Mouse (Mus musculus): ENCODE measurements around the gene Bpgm. TPM values are rescaled to one million over a fixed set of nuclear protein-coding genes. Genes with fewer than 3 reads are reported as not detected.

Bpgm gene
- polyA plus RNA-seq, 1 experiment from 2014 or later: 48.7 TPM

- no peak overlapping the region for H3K4me3 ChIP-seq (ENCODE audit: low read depth, low read length)
- ATAC-seq (ENCODE audit: low read depth) (no peak), DNase-seq (ENCODE audit: low spot score) (no peak)
- no peak overlapping the region for H3K4me2 ChIP-seq (ENCODE audit: low read depth, low read length)
- no peaks in the 10 kb centered on the region for H3K36me3 ChIP-seq (ENCODE audit: control insufficient read depth, insufficient read depth, low read length)
- no peak overlapping the region for H3K9ac ChIP-seq (ENCODE audit: low read depth, low read length)
- no peaks in the 10 kb centered on the region for H3K27me3 ChIP-seq (replicated peaks; ENCODE audit: control insufficient read depth, insufficient read depth, low read length)
- no peak overlapping the region for H3K27ac ChIP-seq (replicated peaks; ENCODE audit: low read depth, low read length)
- 48% methylated on average over 4 of the region's 4 CpGs for WGBS
- H3K9me3 ChIP-seq (ENCODE audit: control insufficient read depth, low read length): no peaks in the 10 kb centered on the region
- H3K4me1 ChIP-seq (ENCODE audit: control insufficient read depth, insufficient read depth, low read length): no peaks in the 10 kb centered on the region
These were observed 15.4 kb upstream of the Bpgm start for GRCm38 (mm10) chr6:34460651-34461050.

- H3K27me3 ChIP-seq (replicated peaks; ENCODE audit: control insufficient read depth, insufficient read depth, low read length): no peaks in the 10 kb centered on the region
- DNase-seq (ENCODE audit: low spot score) (no peak), ATAC-seq (ENCODE audit: low read depth) (no peak)
- no peak overlapping the region for H3K27ac ChIP-seq (replicated peaks; ENCODE audit: low read depth, low read length)
- WGBS: 69% methylated on average over 4 of the region's 4 CpGs
- no peaks in the 10 kb centered on the region for H3K4me1 ChIP-seq (ENCODE audit: control insufficient read depth, insufficient read depth, low read length)
- H3K4me2 ChIP-seq (ENCODE audit: low read depth, low read length): no peak overlapping the region
- no peak overlapping the region for H3K4me3 ChIP-seq (ENCODE audit: low read depth, low read length)
- no peak overlapping the region for H3K9ac ChIP-seq (ENCODE audit: low read depth, low read length)
- H3K9me3 ChIP-seq (ENCODE audit: control insufficient read depth, low read length): no peaks in the 10 kb centered on the region
- H3K36me3 ChIP-seq (ENCODE audit: control insufficient read depth, insufficient read depth, low read length): no peaks in the 10 kb centered on the region
These were observed 12.4 kb upstream of the Bpgm start for GRCm38 (mm10) chr6:34463582-34463981.

GRCm38 (mm10) chr6:34471434-34472110 is 4.4 kb upstream of the Bpgm start:
- Histone ChIP-seq H3K27me3 (replicated peaks; ENCODE audit: control insufficient read depth, insufficient read depth, low read length) (no peaks in the 10 kb centered on the region), H3K4me1 (ENCODE audit: control insufficient read depth, insufficient read depth, low read length) (peaks cover 3% of the 10 kb centered on the region), H3K4me3 (ENCODE audit: low read depth, low read length) (no peak overlapping the region), H3K27ac (replicated peaks; ENCODE audit: low read depth, low read length) (no peak overlapping the region), H3K9ac (ENCODE audit: low read depth, low read length) (no peak overlapping the region), H3K4me2 (ENCODE audit: low read depth, low read length) (no peak overlapping the region), H3K36me3 (ENCODE audit: control insufficient read depth, insufficient read depth, low read length) (no peaks in the 10 kb centered on the region), H3K9me3 (ENCODE audit: control insufficient read depth, low read length) (no peaks in the 10 kb centered on the region)
- ATAC-seq (ENCODE audit: low read depth) (no peak), DNase-seq (ENCODE audit: low spot score) (peak; percentile 48)
- WGBS: 66% methylated on average over 12 of the region's 12 CpGs

DNA sequence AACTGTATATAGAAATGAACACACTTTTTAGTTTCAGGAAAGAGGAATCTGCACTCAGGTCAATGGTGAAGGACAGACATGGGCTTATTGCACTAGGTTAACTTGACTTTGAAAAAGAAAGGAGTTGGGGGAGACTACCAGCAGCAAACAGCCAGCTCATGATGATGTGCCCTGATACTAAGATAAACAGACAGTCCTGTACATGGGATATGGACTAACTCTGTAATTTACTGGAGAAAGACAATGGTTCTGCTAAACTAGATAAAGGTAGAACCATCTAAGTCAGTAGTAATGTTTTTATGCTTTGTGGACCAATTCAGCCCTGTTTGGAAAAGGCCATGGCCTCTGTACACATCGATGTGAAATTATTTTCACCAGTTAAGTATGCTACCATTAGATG is 2.7 kb upstream of the Bpgm start:
- no peaks in the 10 kb centered on the region for H3K9me3 ChIP-seq (ENCODE audit: control insufficient read depth, low read length)
- DNase-seq (ENCODE audit: low spot score): no peak
- H3K4me1 ChIP-seq (ENCODE audit: control insufficient read depth, insufficient read depth, low read length): peaks cover 12% of the 10 kb centered on the region
- ATAC-seq (ENCODE audit: low read depth): no peak
- no peak overlapping the region for H3K27ac ChIP-seq (replicated peaks; ENCODE audit: low read depth, low read length)
- WGBS: 79% methylated on average over 1 of the region's 1 CpGs
- H3K27me3 ChIP-seq (replicated peaks; ENCODE audit: control insufficient read depth, insufficient read depth, low read length): no peaks in the 10 kb centered on the region
- no peaks in the 10 kb centered on the region for H3K36me3 ChIP-seq (ENCODE audit: control insufficient read depth, insufficient read depth, low read length)
- no peak overlapping the region for H3K4me3 ChIP-seq (ENCODE audit: low read depth, low read length)
- H3K9ac ChIP-seq (ENCODE audit: low read depth, low read length): no peak overlapping the region
- H3K4me2 ChIP-seq (ENCODE audit: low read depth, low read length): no peak overlapping the region

DNA sequence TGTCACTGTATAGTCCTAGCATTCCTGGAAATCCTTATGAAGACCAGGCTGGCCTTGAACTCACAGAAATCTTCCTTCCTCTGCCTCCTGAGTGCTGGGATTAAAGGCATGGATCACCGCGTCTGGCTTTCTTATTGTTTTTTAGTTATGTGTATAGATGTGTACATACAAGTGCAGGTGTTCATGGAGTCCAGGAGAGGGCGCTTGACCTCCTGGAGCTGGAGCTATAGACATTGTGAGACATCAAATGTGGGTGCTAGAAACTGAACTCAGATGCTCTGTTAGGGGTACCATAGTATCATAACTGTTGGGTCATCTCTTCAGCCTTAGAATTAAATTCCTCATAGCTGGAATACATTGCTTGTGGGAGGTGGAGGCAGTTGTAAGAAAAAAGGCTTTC is 2.0 kb upstream of the Bpgm start:
- WGBS: 60% methylated on average over 3 of the region's 3 CpGs
- no peak overlapping the region for H3K4me3 ChIP-seq (ENCODE audit: low read depth, low read length)
- H3K27me3 ChIP-seq (replicated peaks; ENCODE audit: control insufficient read depth, insufficient read depth, low read length): no peaks in the 10 kb centered on the region
- peaks cover 19% of the 10 kb centered on the region for H3K4me1 ChIP-seq (ENCODE audit: control insufficient read depth, insufficient read depth, low read length)
- ATAC-seq (ENCODE audit: low read depth) (no peak), DNase-seq (ENCODE audit: low spot score) (no peak)
- no peak overlapping the region for H3K9ac ChIP-seq (ENCODE audit: low read depth, low read length)
- H3K9me3 ChIP-seq (ENCODE audit: control insufficient read depth, low read length): no peaks in the 10 kb centered on the region
- H3K36me3 ChIP-seq (ENCODE audit: control insufficient read depth, insufficient read depth, low read length): no peaks in the 10 kb centered on the region
- no peak overlapping the region for H3K4me2 ChIP-seq (ENCODE audit: low read depth, low read length)
- no peak overlapping the region for H3K27ac ChIP-seq (replicated peaks; ENCODE audit: low read depth, low read length)

DNA sequence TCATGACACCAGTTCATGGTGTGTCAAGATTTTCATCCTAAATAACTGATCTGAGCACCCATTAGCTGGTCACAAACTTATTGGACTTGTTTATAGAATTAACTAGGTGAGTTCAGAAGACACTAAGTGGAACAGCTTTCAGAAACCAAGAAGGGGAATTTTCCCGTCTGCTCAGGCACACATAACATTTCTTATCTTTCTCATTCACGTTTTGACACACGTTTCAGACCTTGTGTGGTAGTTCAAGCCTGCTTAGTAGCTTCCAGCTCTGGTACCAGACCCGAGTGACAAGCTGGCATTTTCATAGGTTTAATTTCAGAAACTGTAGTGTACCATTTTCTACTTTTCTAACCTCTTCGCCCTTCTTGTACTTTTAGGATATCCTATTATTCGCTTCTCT is 616 bp upstream of the Bpgm start:
- H3K9me3 ChIP-seq (ENCODE audit: control insufficient read depth, low read length): no peaks in the 10 kb centered on the region
- H3K27me3 ChIP-seq (replicated peaks; ENCODE audit: control insufficient read depth, insufficient read depth, low read length): no peaks in the 10 kb centered on the region
- ATAC-seq (ENCODE audit: low read depth) (no peak), DNase-seq (ENCODE audit: low spot score) (no peak)
- peak overlapping the region; percentile 69 for H3K27ac ChIP-seq (replicated peaks; ENCODE audit: low read depth, low read length)
- no peaks in the 10 kb centered on the region for H3K36me3 ChIP-seq (ENCODE audit: control insufficient read depth, insufficient read depth, low read length)
- peak overlapping the region; percentile 55 for H3K4me3 ChIP-seq (ENCODE audit: low read depth, low read length)
- peak overlapping the region; percentile 67 for H3K9ac ChIP-seq (ENCODE audit: low read depth, low read length)
- H3K4me1 ChIP-seq (ENCODE audit: control insufficient read depth, insufficient read depth, low read length): peaks cover 30% of the 10 kb centered on the region
- H3K4me2 ChIP-seq (ENCODE audit: low read depth, low read length): peak overlapping the region; percentile 56
- 19% methylated on average over 6 of the region's 6 CpGs for WGBS

DNA sequence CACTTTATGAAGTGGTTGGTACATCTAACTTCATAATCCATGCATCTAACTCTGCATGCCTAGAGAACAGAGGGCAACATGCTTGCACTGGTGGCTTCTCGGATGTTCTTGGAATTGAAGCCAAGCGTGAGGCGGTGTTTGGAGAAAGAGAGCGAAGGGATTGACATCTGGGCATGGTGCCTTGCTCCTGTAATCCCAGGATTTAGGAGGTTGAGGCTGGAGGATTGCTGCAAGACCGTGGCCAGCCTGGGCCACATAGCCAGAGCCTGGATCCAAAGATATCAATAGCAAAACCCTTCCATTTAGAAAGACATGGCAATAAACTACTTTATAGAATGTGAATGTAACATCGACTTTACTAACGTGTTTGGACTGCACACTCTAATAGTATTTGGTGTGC is 2.0 kb downstream of the Bpgm start:
- Histone ChIP-seq H3K4me3 (ENCODE audit: low read depth, low read length) (no peak overlapping the region), H3K27me3 (replicated peaks; ENCODE audit: control insufficient read depth, insufficient read depth, low read length) (no peaks in the 10 kb centered on the region), H3K36me3 (ENCODE audit: control insufficient read depth, insufficient read depth, low read length) (no peaks in the 10 kb centered on the region), H3K4me2 (ENCODE audit: low read depth, low read length) (peak overlapping the region; percentile 27), H3K9ac (ENCODE audit: low read depth, low read length) (no peak overlapping the region), H3K4me1 (ENCODE audit: control insufficient read depth, insufficient read depth, low read length) (peaks cover 30% of the 10 kb centered on the region), H3K27ac (replicated peaks; ENCODE audit: low read depth, low read length) (no peak overlapping the region), H3K9me3 (ENCODE audit: control insufficient read depth, low read length) (no peaks in the 10 kb centered on the region)
- WGBS: 83% methylated on average over 7 of the region's 7 CpGs
- DNase-seq (ENCODE audit: low spot score) (no peak), ATAC-seq (ENCODE audit: low read depth) (no peak)

- no peak overlapping the region; the same call in 1 of the 2 replicates for H3K27ac ChIP-seq (replicated peaks; ENCODE audit: low read depth, low read length)
- H3K4me1 ChIP-seq (ENCODE audit: control insufficient read depth, insufficient read depth, low read length): peaks cover 30% of the 10 kb centered on the region
- peak overlapping the region; percentile 27 for H3K4me2 ChIP-seq (ENCODE audit: low read depth, low read length)
These were observed 2.8 kb downstream of the Bpgm start for GRCm38 (mm10) chr6:34478677-34479360.

More at GRCm38 (mm10) chr6:34478677-34479360, 2.8 kb downstream of the Bpgm start:
- ATAC-seq (ENCODE audit: low read depth) (no peak), DNase-seq (ENCODE audit: low spot score) (no peak)
- Histone ChIP-seq H3K9me3 (ENCODE audit: control insufficient read depth, low read length) (0 out of 2 replicates have a peak, but pooled peaks cover 4% of the 10 kb centered on the region), H3K4me3 (ENCODE audit: low read depth, low read length) (no peak overlapping the region), H3K27me3 (replicated peaks; ENCODE audit: control insufficient read depth, insufficient read depth, low read length) (no peaks in the 10 kb centered on the region), H3K9ac (ENCODE audit: low read depth, low read length) (0 out of 2 replicates have a peak overlapping the region, but pooled peaks have one; percentile 21), H3K36me3 (ENCODE audit: control insufficient read depth, insufficient read depth, low read length) (no peaks in the 10 kb centered on the region)
- WGBS: 41% methylated on average over 6 of the region's 6 CpGs
